Mouse (Mus musculus): ENCODE measurements around the gene Rhno1. TPM values are rescaled to one million over a fixed set of nuclear protein-coding genes. Genes with fewer than 3 reads are reported as not detected.

Gene Rhno1
- total RNA-seq, 2 experiments from 2014 or later: 35.4 to 53.9 TPM

GRCm38 (mm10) chr6:128363007-128363825 lies 505 bp upstream of the Rhno1 start:
- ATAC-seq (ENCODE audit: poor library complexity, severe bottlenecking): no peak

- ATAC-seq (ENCODE audit: poor library complexity, severe bottlenecking): peak; percentile 11
Observed at GRCm38 (mm10) chr6:128361901-128362300, 810 bp downstream of the Rhno1 start.

GRCm38 (mm10) chr6:128358999-128359398 lies 3.7 kb downstream of the Rhno1 start:
- ATAC-seq (ENCODE audit: poor library complexity, severe bottlenecking): 0 out of 2 replicates have a peak, but pooled peaks have one; percentile 19

GRCm38 (mm10) chr6:128355726-128356416 lies 6.8 kb downstream of the Rhno1 start, which contains the start of gene Tulp3:
Gene Tulp3, minus strand, starts transcription at chr6:128355851.
- ATAC-seq (ENCODE audit: poor library complexity, severe bottlenecking): peak; percentile 95

GRCm38 (mm10) chr6:128355201-128355681 lies 7.5 kb downstream of the Rhno1 start:
- 0 out of 2 replicates have a peak, but pooled peaks have one; percentile 6 for ATAC-seq (ENCODE audit: poor library complexity, severe bottlenecking)

GRCm38 (mm10) chr6:128354140-128354539 lies 8.6 kb downstream of the Rhno1 start:
- ATAC-seq (ENCODE audit: poor library complexity, severe bottlenecking): no peak

GRCm38 (mm10) chr6:128349711-128350110 lies 13.0 kb downstream of the Rhno1 start:
- no peak for ATAC-seq (ENCODE audit: poor library complexity, severe bottlenecking)

GRCm38 (mm10) chr6:128346782-128347181 lies 15.9 kb downstream of the Rhno1 start:
- ATAC-seq (ENCODE audit: poor library complexity, severe bottlenecking): no peak

- ATAC-seq (ENCODE audit: poor library complexity, severe bottlenecking): peak; percentile 93
Observed at GRCm38 (mm10) chr6:128345623-128346022, 17.1 kb downstream of the Rhno1 start.

- ATAC-seq (ENCODE audit: poor library complexity, severe bottlenecking): no peak
Observed at GRCm38 (mm10) chr6:128341956-128342723, 20.6 kb downstream of the Rhno1 start.

GRCm38 (mm10) chr6:128338876-128339275 lies 23.8 kb downstream of the Rhno1 start:
- no peak for ATAC-seq (ENCODE audit: poor library complexity, severe bottlenecking)

GRCm38 (mm10) chr6:128337467-128337866 lies 25.2 kb downstream of the Rhno1 start:
- ATAC-seq (ENCODE audit: poor library complexity, severe bottlenecking): no peak

GRCm38 (mm10) chr6:128334397-128335124 lies 28.1 kb downstream of the Rhno1 start:
- ATAC-seq (ENCODE audit: poor library complexity, severe bottlenecking): peak; percentile 92

GRCm38 (mm10) chr6:128318317-128318716 lies 44.4 kb downstream of the Rhno1 start:
- ATAC-seq (ENCODE audit: poor library complexity, severe bottlenecking): peak; percentile 83

- ATAC-seq (ENCODE audit: poor library complexity, severe bottlenecking): no peak
Observed at GRCm38 (mm10) chr6:128315597-128315996, 47.1 kb downstream of the Rhno1 start.

- no peak for ATAC-seq (ENCODE audit: poor library complexity, severe bottlenecking)
Observed at GRCm38 (mm10) chr6:128314796-128315195, 47.9 kb downstream of the Rhno1 start.

- peak; percentile 84 for ATAC-seq (ENCODE audit: poor library complexity, severe bottlenecking)
Observed at GRCm38 (mm10) chr6:128308311-128308710, 54.4 kb downstream of the Rhno1 start.

All from megakaryocyte, adult 5-6 weeks (primary cell).